14 mouse cellular contexts compared by ENCODE assay signal in genomic region chr19:10691660-10692059, GRCm38 (mm10). TPM values are rescaled to one million over a fixed set of nuclear protein-coding genes. Genes with fewer than 3 reads are reported as not detected.
DNase-seq lines count a peak whose midpoint lies in the region; ATAC-seq and TF ChIP-seq lines count a peak whose summit lies in the region.
"Had no signal": no experiment of that assay in that cellular context is flagged by ENCODE, and none has a peak within 500 bp of the region (broad histone marks: within the 10 kb centered on the region; RNA-seq: fewer than 3 reads in every experiment).

No protein-coding gene starts in this region.

- TF ChIP-seq CTCF in layer of hippocampus, adult 2 months (conservative IDR thresholded peaks at IDR 0.05) = no peak

- no peak for ATAC-seq in embryonic facial prominence, embryonic 13.5 days (ENCODE audit: insufficient number of reproducible peaks, insufficient read depth, low FRiP score, low TSS enrichment, low read depth)
- ATAC-seq in limb, embryonic 15.5 days (ENCODE audit: insufficient number of reproducible peaks, low FRiP score, low TSS enrichment, low read depth) = no peak

- no peak overlapping the region for H3K4me3 ChIP-seq in embryonic facial prominence, embryonic 13.5 days
- H3K4me3 ChIP-seq in embryonic facial prominence, embryonic 10.5 days = no peak overlapping the region
- H3K4me3 ChIP-seq in layer of hippocampus, adult 2 months = no peak overlapping the region
- no peak overlapping the region for H3K4me3 ChIP-seq in limb, embryonic 15.5 days
- H3K4me3 ChIP-seq in myocyte = no peak overlapping the region

- H3K4me1 ChIP-seq in embryonic facial prominence, embryonic 13.5 days = peaks cover 49% of the 10 kb centered on the region
- H3K4me1 ChIP-seq in embryonic facial prominence, embryonic 10.5 days = peaks cover 49% of the 10 kb centered on the region
- peaks cover 37% of the 10 kb centered on the region for H3K4me1 ChIP-seq in limb, embryonic 15.5 days

- 79% methylated on average over 3 of the region's 3 CpGs for whole genome bisulfite sequencing in embryonic facial prominence, embryonic 13.5 days
- WGBS in embryonic facial prominence, embryonic 10.5 days = 84% methylated on average over 3 of the region's 3 CpGs
- 69% methylated on average over 3 of the region's 3 CpGs for WGBS in limb, embryonic 15.5 days

- DNase-seq in embryonic facial prominence, embryonic 10.5 days (ENCODE audit: low spot score) = no peak
- DNase-seq in layer of hippocampus, adult 2 months (ENCODE audit: low spot score in 2 of 2) = no peak
- DNase-seq in layer of hippocampus, adult 18-20 months (ENCODE audit: low spot score in 2 of 2) = no peak
- no peak for DNase-seq in adrenal gland, postnatal 14 days
- no peak for DNase-seq in Muller cell, postnatal 12 days (ENCODE audit: inconsistent ontology term)
- DNase-seq: midbrain, embryonic 14.5 days; right cerebral cortex, postnatal 14 days had no signal

- H3K4me2 ChIP-seq in embryonic facial prominence, embryonic 13.5 days = no peak overlapping the region; the same call in 1 of the 2 replicates
- no peak overlapping the region for H3K4me2 ChIP-seq in limb, embryonic 15.5 days
- peak overlapping the region; percentile 32 for H3K4me2 ChIP-seq in myocyte (ENCODE audit: low read depth)

- no peaks in the 10 kb centered on the region for H3K27me3 ChIP-seq in embryonic facial prominence, embryonic 13.5 days
- no peaks in the 10 kb centered on the region for H3K27me3 ChIP-seq in embryonic facial prominence, embryonic 10.5 days (replicated peaks; ENCODE audit: low read depth, poor library complexity, severe bottlenecking)
- no peaks in the 10 kb centered on the region for H3K27me3 ChIP-seq in limb, embryonic 15.5 days
- H3K27me3 ChIP-seq in myocyte (ENCODE audit: control insufficient read depth, insufficient read depth, insufficient read length) = no peaks in the 10 kb centered on the region

- 0 out of 2 replicates have a peak overlapping the region, but pooled peaks have one; percentile 27 for H3K9ac ChIP-seq in embryonic facial prominence, embryonic 13.5 days
- H3K9ac ChIP-seq in limb, embryonic 15.5 days = no peak overlapping the region

- no peak overlapping the region for H3K27ac ChIP-seq in embryonic facial prominence, embryonic 13.5 days
- H3K27ac ChIP-seq in embryonic facial prominence, embryonic 10.5 days (replicated peaks) = no peak overlapping the region
- H3K27ac ChIP-seq in layer of hippocampus, adult 2 months = peak overlapping the region; percentile 3; the same call in 1 of the 2 replicates
- H3K27ac ChIP-seq in limb, embryonic 15.5 days = peak overlapping the region; percentile 98

- no peaks in the 10 kb centered on the region for H3K9me3 ChIP-seq in embryonic facial prominence, embryonic 13.5 days
- H3K9me3 ChIP-seq in embryonic facial prominence, embryonic 10.5 days = no peaks in the 10 kb centered on the region
- H3K9me3 ChIP-seq in limb, embryonic 15.5 days = no peaks in the 10 kb centered on the region

- no peak for TF ChIP-seq POLR2A in myocyte (IDR thresholded peaks at IDR 0.05; ENCODE audit: insufficient read length, low read depth)

- peaks cover 69% of the 10 kb centered on the region for H3K79me2 ChIP-seq in myocyte (ENCODE audit: control insufficient read depth, insufficient read depth)

- H3K36me3 ChIP-seq in embryonic facial prominence, embryonic 13.5 days = 0 out of 2 replicates have a peak, but pooled peaks cover 3% of the 10 kb centered on the region
- peaks cover 10% of the 10 kb centered on the region for H3K36me3 ChIP-seq in embryonic facial prominence, embryonic 10.5 days (replicated peaks)
- H3K36me3 ChIP-seq in limb, embryonic 15.5 days = no peaks in the 10 kb centered on the region
- H3K36me3 ChIP-seq in myocyte (ENCODE audit: control insufficient read depth, insufficient read depth) = no peaks in the 10 kb centered on the region

- H3ac ChIP-seq in myocyte (ENCODE audit: control insufficient read depth, insufficient read length) = no peak overlapping the region

TF ChIP-seq in myocyte, 11 proteins besides CTCF, POLR2A, EP300 and RAD21:
- TF ChIP-seq TCF12 (IDR thresholded peaks at IDR 0.05; ENCODE audit: insufficient read depth, poor library complexity, severe bottlenecking) (no peak), SRF (IDR thresholded peaks at IDR 0.05; ENCODE audit: control insufficient read depth, insufficient read length, low read depth) (no peak), REST (IDR thresholded peaks at IDR 0.05; ENCODE audit: insufficient read depth, insufficient read length) (no peak), CEBPB (IDR thresholded peaks at IDR 0.05; ENCODE audit: insufficient read depth, poor library complexity, severe bottlenecking) (no peak), USF1 (IDR thresholded peaks at IDR 0.05; ENCODE audit: low read depth) (no peak), E2F4 (IDR thresholded peaks at IDR 0.05; ENCODE audit: insufficient read depth) (no peak), POLR2AphosphoS2 (IDR thresholded peaks at IDR 0.05; ENCODE audit: insufficient read length, low read depth) (no peak), MAX (IDR thresholded peaks at IDR 0.05; ENCODE audit: low read depth) (no peak), MYOD1 (IDR thresholded peaks at IDR 0.05; ENCODE audit: control insufficient read depth in 1 of 3, insufficient read length in 2 of 3, low read depth in 2 of 3) (no peak), TCF3 (IDR thresholded peaks at IDR 0.05; ENCODE audit: insufficient read length, low read depth) (no peak), MYOG (IDR thresholded peaks at IDR 0.05; ENCODE audit: control insufficient read depth in 1 of 3, insufficient read depth in 1 of 3, insufficient read length in 2 of 3, low read depth in 2 of 3) (no peak)

RNA-seq across cellular contexts. Expression of gene Vps37c, which starts 3.1 kb away (rescaled TPM):
- polyA plus RNA-seq in embryonic facial prominence, embryonic 13.5 days (2015; fragmentation: Nextera tagmentation; extraction: Ambion mirVana) = 36.4 and 36.8 TPM in 2 replicates
- 37.6 and 40.8 TPM in 2 replicates for polyA plus RNA-seq in embryonic facial prominence, embryonic 10.5 days (2016; fragmentation: Nextera tagmentation; extraction: Ambion mirVana)
- total RNA-seq in layer of hippocampus, adult 2 months (2021) = 10 to 100 TPM; 21.7 to 22.4 TPM
- 10 to 100 TPM; 19.3 to 23.1 TPM for total RNA-seq in layer of hippocampus, adult 18-20 months (2021)
- 46.0 and 48.6 TPM in 2 replicates for polyA plus RNA-seq in limb, embryonic 15.5 days (2015; fragmentation: Nextera tagmentation; extraction: Ambion mirVana)
- 30.2 TPM for polyA plus RNA-seq in myocyte (2012; fragmentation: generic; extraction: Trizol)
- 19.1 and 23.6 TPM in 2 replicates for total RNA-seq in adrenal gland, postnatal 14 days (2021)

RNA-seq across cellular contexts. Expression of gene Pga5, which starts 13.8 kb away (rescaled TPM):
- polyA plus RNA-seq in embryonic facial prominence, embryonic 13.5 days (2015; fragmentation: Nextera tagmentation; extraction: Ambion mirVana) = not detected in 2 replicates
- polyA plus RNA-seq in embryonic facial prominence, embryonic 10.5 days (2016; fragmentation: Nextera tagmentation; extraction: Ambion mirVana) = not detected in 2 replicates
- not detected for total RNA-seq in layer of hippocampus, adult 2 months (2021)
- not detected for total RNA-seq in layer of hippocampus, adult 18-20 months (2021)
- not detected in 2 replicates for polyA plus RNA-seq in limb, embryonic 15.5 days (2015; fragmentation: Nextera tagmentation; extraction: Ambion mirVana)
- 0.04 TPM for polyA plus RNA-seq in myocyte (2012; fragmentation: generic; extraction: Trizol)
- total RNA-seq in adrenal gland, postnatal 14 days (2021) = not detected in 2 replicates
- total RNA-seq: adrenal gland, adult 2 months; layer of hippocampus, postnatal 10 days; neutrophil, adult 5-6 weeks had no signal
- polyA plus RNA-seq: adrenal gland, adult 2 months; heart, postnatal 0 days; midbrain, embryonic 14.5 days had no signal

RNA-seq across cellular contexts. Expression of gene Cd5, which starts 47.1 kb away (rescaled TPM):
- 0.41 and 0.42 TPM in 2 replicates for polyA plus RNA-seq in embryonic facial prominence, embryonic 13.5 days (2015; fragmentation: Nextera tagmentation; extraction: Ambion mirVana)
- polyA plus RNA-seq in embryonic facial prominence, embryonic 10.5 days (2016; fragmentation: Nextera tagmentation; extraction: Ambion mirVana) = 0.15 and 0.19 TPM in 2 replicates
- not detected for total RNA-seq in layer of hippocampus, adult 2 months (2021)
- total RNA-seq in layer of hippocampus, adult 18-20 months (2021) = not detected
- polyA plus RNA-seq in limb, embryonic 15.5 days (2015; fragmentation: Nextera tagmentation; extraction: Ambion mirVana) = 0.67 and 1.0 TPM in 2 replicates
- not detected for polyA plus RNA-seq in myocyte (2012; fragmentation: generic; extraction: Trizol)
- 1.3 and 8.7 TPM in 2 replicates for total RNA-seq in adrenal gland, postnatal 14 days (2021)

RNA-seq across cellular contexts. Expression of gene Vwce, which starts 57.6 kb away (rescaled TPM):
- polyA plus RNA-seq in embryonic facial prominence, embryonic 13.5 days (2015; fragmentation: Nextera tagmentation; extraction: Ambion mirVana) = 3.1 and 3.8 TPM in 2 replicates
- polyA plus RNA-seq in embryonic facial prominence, embryonic 10.5 days (2016; fragmentation: Nextera tagmentation; extraction: Ambion mirVana) = 1.8 and 2.0 TPM in 2 replicates
- under 1 TPM; 0.39 to 0.72 TPM for total RNA-seq in layer of hippocampus, adult 2 months (2021)
- total RNA-seq in layer of hippocampus, adult 18-20 months (2021) = under 1 TPM; 0.35 to 0.56 TPM
- 2.8 and 3.1 TPM in 2 replicates for polyA plus RNA-seq in limb, embryonic 15.5 days (2015; fragmentation: Nextera tagmentation; extraction: Ambion mirVana)
- 0.05 TPM for polyA plus RNA-seq in myocyte (2012; fragmentation: generic; extraction: Trizol)
- 1.2 and 2.2 TPM in 2 replicates for total RNA-seq in adrenal gland, postnatal 14 days (2021)
- total RNA-seq: neutrophil, adult 5-6 weeks had no signal

Comparison
In these comparisons a context has a peak if more than half of its experiments do, and no peak if none do; other contexts are left out.
1. H3K27ac ChIP-seq: peak in layer of hippocampus, adult 2 months (single experiment) and limb, embryonic 15.5 days (single experiment); none in embryonic facial prominence, embryonic 13.5 days (single experiment) and embryonic facial prominence, embryonic 10.5 days (single experiment).